Mouse (Mus musculus) brain, embryonic 14.5 days (tissue): Measurements from ENCODE around the gene Atp11a.

Experiments
- CTCF ChIP-seq: fragments of 200-500 bp; IDR thresholded peaks from 2 replicates; pipeline ENCODE4 v1.5.1; 2012; ENCODE audit warnings: inconsistent platforms, mild to moderate bottlenecking, moderate library complexity, borderline replicate concordance; ENCODE audit not compliant: insufficient read depth, insufficient read length; ENCODE audit errors: extremely low read depth
- POLR2A ChIP-seq: fragments of 200-500 bp; IDR thresholded peaks from 2 replicates; pipeline ENCODE4 v1.6.1; 2012; ENCODE audit warnings: mild to moderate bottlenecking, inconsistent platforms, borderline replicate concordance; ENCODE audit not compliant: poor library complexity, insufficient read depth, insufficient read length, severe bottlenecking; ENCODE audit errors: extremely low read depth

- TF ChIP-seq CTCF (no peak), POLR2A (no peak)
Observed at GRCm38 (mm10) chr8:12870656-12871055, 113.8 kb downstream of the Atp11a start.
